ENCODE assay signal across 12 mouse cellular contexts in the genomic region with DNA sequence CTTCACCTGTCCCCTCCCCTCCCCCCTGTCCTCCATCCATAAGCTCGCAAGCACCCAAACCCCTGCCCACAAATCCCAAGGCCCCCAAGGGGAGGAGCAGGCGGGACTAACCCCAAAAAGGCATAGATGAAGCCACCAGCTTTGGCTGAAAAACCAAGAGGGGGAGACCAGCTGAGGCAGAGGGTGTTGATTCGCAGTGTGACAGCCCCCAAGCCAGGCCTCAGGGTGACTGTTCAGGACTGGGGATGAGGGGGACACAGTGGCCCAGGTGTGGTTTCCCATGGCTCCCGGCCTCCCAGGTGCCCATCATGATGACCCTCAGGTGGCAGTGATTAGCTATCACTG. TPM values are rescaled to one million over a fixed set of nuclear protein-coding genes. Genes with fewer than 3 reads are reported as not detected.
DNase-seq lines count a peak whose midpoint lies in the region; ATAC-seq and TF ChIP-seq lines count a peak whose summit lies in the region.
"Had no signal": no experiment of that assay in that cellular context is flagged by ENCODE, and none has a peak within 500 bp of the region (broad histone marks: within the 10 kb centered on the region; RNA-seq: fewer than 3 reads in every experiment).

No protein-coding gene starts in this region.

- DNase-seq in hindbrain, embryonic 11.5 days (ENCODE audit: low spot score) = no peak
- no peak for DNase-seq in hindbrain, postnatal 0 days (ENCODE audit: low spot score)
- DNase-seq in lung, postnatal 36 days = no peak
- DNase-seq in embryonic facial prominence, embryonic 10.5 days (ENCODE audit: low spot score) = peak; percentile 10
- DNase-seq in ovary, postnatal 14 days (ENCODE audit: low spot score) = no peak
- DNase-seq in frontal cortex, postnatal 10 days (ENCODE audit: low spot score in 2 of 2) = no peak
- DNase-seq: gastrocnemius, postnatal 10 days had no signal

- no peaks in the 10 kb centered on the region for H3K4me1 ChIP-seq in hindbrain, embryonic 11.5 days (replicated peaks; ENCODE audit: control insufficient read depth, insufficient read depth, low read length)
- no peaks in the 10 kb centered on the region for H3K4me1 ChIP-seq in hindbrain, postnatal 0 days (ENCODE audit: insufficient read depth, low read length)
- H3K4me1 ChIP-seq in lung, embryonic 16.5 days (replicated peaks; ENCODE audit: control insufficient read depth, insufficient read depth, low read length) = peaks cover 16% of the 10 kb centered on the region
- H3K4me1 ChIP-seq in embryonic facial prominence, embryonic 10.5 days = peaks cover 6% of the 10 kb centered on the region; the same call in 1 of the 2 replicates
- peaks cover 12% of the 10 kb centered on the region; the same call in 1 of the 2 replicates for H3K4me1 ChIP-seq in neural tube, embryonic 15.5 days

- no peak overlapping the region for H3K9ac ChIP-seq in hindbrain, embryonic 11.5 days (ENCODE audit: low read depth, low read length)
- H3K9ac ChIP-seq in hindbrain, postnatal 0 days (replicated peaks; ENCODE audit: low read length) = no peak overlapping the region
- H3K9ac ChIP-seq in lung, embryonic 16.5 days (ENCODE audit: low read length) = no peak overlapping the region
- H3K9ac ChIP-seq in neural tube, embryonic 15.5 days (replicated peaks) = no peak overlapping the region
- H3K9ac ChIP-seq: limb, embryonic 13.5 days had no signal

- no peak for ATAC-seq in hindbrain, embryonic 11.5 days (ENCODE audit: low FRiP score)
- no peak for ATAC-seq in hindbrain, postnatal 0 days
- ATAC-seq in lung, embryonic 16.5 days (ENCODE audit: low read depth) = peak; percentile 7; the same call in 1 of the 2 replicates
- ATAC-seq in neural tube, embryonic 15.5 days (ENCODE audit: low FRiP score) = no peak
- ATAC-seq: midbrain, embryonic 16.5 days had no signal

- no peaks in the 10 kb centered on the region for H3K9me3 ChIP-seq in hindbrain, embryonic 11.5 days (ENCODE audit: control insufficient read depth, low read length)
- no peaks in the 10 kb centered on the region for H3K9me3 ChIP-seq in hindbrain, postnatal 0 days (ENCODE audit: low read length)
- no peaks in the 10 kb centered on the region for H3K9me3 ChIP-seq in lung, embryonic 16.5 days (ENCODE audit: control insufficient read depth, low read length)
- H3K9me3 ChIP-seq in embryonic facial prominence, embryonic 10.5 days = no peaks in the 10 kb centered on the region
- no peaks in the 10 kb centered on the region for H3K9me3 ChIP-seq in neural tube, embryonic 15.5 days (replicated peaks)
- H3K9me3 ChIP-seq: limb, embryonic 13.5 days had no signal

- no peak overlapping the region for H3K4me2 ChIP-seq in hindbrain, embryonic 11.5 days (replicated peaks; ENCODE audit: low read depth, low read length)
- no peak overlapping the region for H3K4me2 ChIP-seq in hindbrain, postnatal 0 days (ENCODE audit: low read depth, low read length)
- H3K4me2 ChIP-seq in lung, embryonic 16.5 days (ENCODE audit: low read depth, low read length) = no peak overlapping the region
- H3K4me2 ChIP-seq in neural tube, embryonic 15.5 days = no peak overlapping the region
- H3K4me2 ChIP-seq: limb, embryonic 13.5 days had no signal

- H3K36me3 ChIP-seq in hindbrain, embryonic 11.5 days (ENCODE audit: control insufficient read depth, insufficient read depth, low read length) = peaks cover 30% of the 10 kb centered on the region; the same call in 1 of the 2 replicates
- H3K36me3 ChIP-seq in hindbrain, postnatal 0 days (ENCODE audit: insufficient read depth, low read length) = peaks cover 44% of the 10 kb centered on the region
- peaks cover 52% of the 10 kb centered on the region for H3K36me3 ChIP-seq in lung, embryonic 16.5 days (ENCODE audit: control insufficient read depth, insufficient read depth, low read length)
- H3K36me3 ChIP-seq in embryonic facial prominence, embryonic 10.5 days (replicated peaks) = peaks cover 100% of the 10 kb centered on the region
- peaks cover 74% of the 10 kb centered on the region for H3K36me3 ChIP-seq in neural tube, embryonic 15.5 days

- H3K27me3 ChIP-seq in hindbrain, embryonic 11.5 days (ENCODE audit: control insufficient read depth, insufficient read depth, low read length) = no peaks in the 10 kb centered on the region
- no peaks in the 10 kb centered on the region for H3K27me3 ChIP-seq in hindbrain, postnatal 0 days (ENCODE audit: insufficient read depth, low read length)
- no peaks in the 10 kb centered on the region for H3K27me3 ChIP-seq in lung, embryonic 16.5 days (ENCODE audit: control insufficient read depth, insufficient read depth, low read depth, low read length)
- H3K27me3 ChIP-seq in embryonic facial prominence, embryonic 10.5 days (replicated peaks; ENCODE audit: low read depth, poor library complexity, severe bottlenecking) = no peaks in the 10 kb centered on the region
- no peaks in the 10 kb centered on the region for H3K27me3 ChIP-seq in neural tube, embryonic 15.5 days (replicated peaks)
- H3K27me3 ChIP-seq: limb, embryonic 13.5 days had no signal

- TF ChIP-seq CTCF in hindbrain, postnatal 0 days (IDR thresholded peaks at IDR 0.05; ENCODE audit: low read depth) = no peak

- peak overlapping the region; percentile 10; the same call in 1 of the 2 replicates for H3K27ac ChIP-seq in hindbrain, embryonic 11.5 days (ENCODE audit: low read depth, low read length)
- no peak overlapping the region; the same call in 1 of the 2 replicates for H3K27ac ChIP-seq in hindbrain, postnatal 0 days
- no peak overlapping the region for H3K27ac ChIP-seq in lung, embryonic 16.5 days (ENCODE audit: low read length)
- 0 out of 2 replicates have a peak overlapping the region, but pooled peaks have one; percentile 7 for H3K27ac ChIP-seq in embryonic facial prominence, embryonic 10.5 days (replicated peaks)
- 0 out of 2 replicates have a peak overlapping the region, but pooled peaks have one; percentile 4 for H3K27ac ChIP-seq in neural tube, embryonic 15.5 days (replicated peaks)
- H3K27ac ChIP-seq: limb, embryonic 13.5 days; macrophage had no signal

- WGBS in hindbrain, embryonic 11.5 days = 72% methylated on average over 4 of the region's 4 CpGs
- 81% methylated on average over 4 of the region's 4 CpGs for WGBS in hindbrain, postnatal 0 days
- WGBS in lung, embryonic 16.5 days = 77% methylated on average over 4 of the region's 4 CpGs
- WGBS in embryonic facial prominence, embryonic 10.5 days = 84% methylated on average over 4 of the region's 4 CpGs
- WGBS in neural tube, embryonic 15.5 days = 89% methylated on average over 4 of the region's 4 CpGs

- no peak overlapping the region for H3K4me3 ChIP-seq in hindbrain, embryonic 11.5 days (ENCODE audit: low read depth, low read length)
- H3K4me3 ChIP-seq in hindbrain, postnatal 0 days (ENCODE audit: low read length) = no peak overlapping the region
- no peak overlapping the region for H3K4me3 ChIP-seq in lung, embryonic 16.5 days (ENCODE audit: low read length)
- no peak overlapping the region for H3K4me3 ChIP-seq in embryonic facial prominence, embryonic 10.5 days
- no peak overlapping the region for H3K4me3 ChIP-seq in neural tube, embryonic 15.5 days (replicated peaks)
- H3K4me3 ChIP-seq: limb, embryonic 13.5 days had no signal

RNA-seq across cellular contexts. Expression of a gene that starts 23.4 kb away (rescaled TPM):
- 331 and 352 TPM in 2 replicates for polyA plus RNA-seq in hindbrain, embryonic 11.5 days (2014; fragmentation: Nextera tagmentation; extraction: Ambion mirVana)
- total RNA-seq in hindbrain, postnatal 0 days (2014; rRNA removed) = 126 and 161 TPM in 2 replicates
- 152 and 158 TPM in 2 replicates for polyA plus RNA-seq in hindbrain, postnatal 0 days (2015; fragmentation: Nextera tagmentation; extraction: Ambion mirVana)
- polyA plus RNA-seq in lung, embryonic 16.5 days (2015; fragmentation: Nextera tagmentation; extraction: Ambion mirVana) = 671 and 680 TPM in 2 replicates
- polyA plus RNA-seq in embryonic facial prominence, embryonic 10.5 days (2016; fragmentation: Nextera tagmentation; extraction: Ambion mirVana) = 522 and 534 TPM in 2 replicates
- 200 and 267 TPM in 2 replicates for polyA plus RNA-seq in neural tube, embryonic 15.5 days (2015; fragmentation: Nextera tagmentation; extraction: Ambion mirVana)

Comparison
In these comparisons a context has a peak if more than half of its experiments do, and no peak if none do; other contexts are left out.
1. H3K27ac ChIP-seq: peak in hindbrain, embryonic 11.5 days (single experiment), embryonic facial prominence, embryonic 10.5 days (single experiment) and neural tube, embryonic 15.5 days (single experiment); none in hindbrain, postnatal 0 days (single experiment) and lung, embryonic 16.5 days (single experiment).